Mouse (Mus musculus): Measurements from ENCODE around the gene Tmem104. TPM values are rescaled to one million over a fixed set of nuclear protein-coding genes. Genes with fewer than 3 reads are reported as not detected.

Gene Tmem104
- polyA plus RNA-seq, 1 experiment from 2014 or later, result 7.7 TPM

- no peak for ATAC-seq (replicated peaks; ENCODE audit: insufficient number of reproducible peaks, low FRiP score, low TSS enrichment, low read depth)
Measured at GRCm38 (mm10) chr11:115195933-115196332, 8.6 kb downstream of the Tmem104 start.

GRCm38 (mm10) chr11:115197558-115197957, 10.3 kb downstream of the Tmem104 start:
- Histone ChIP-seq H3K4me2 (ENCODE audit: low read depth, low read length) (no peak overlapping the region), H3K36me3 (replicated peaks; ENCODE audit: control insufficient read depth, insufficient read depth, low read depth, low read length) (no peaks in the 10 kb centered on the region), H3K9me3 (replicated peaks; ENCODE audit: control insufficient read depth, low read length) (no peaks in the 10 kb centered on the region), H3K4me1 (ENCODE audit: control insufficient read depth, insufficient read depth, low read length) (no peaks in the 10 kb centered on the region), H3K27ac (replicated peaks; ENCODE audit: low read depth, low read length) (no peak overlapping the region), H3K9ac (replicated peaks; ENCODE audit: low read length) (no peak overlapping the region), H3K4me3 (ENCODE audit: low read depth, low read length) (no peak overlapping the region), H3K27me3 (ENCODE audit: control insufficient read depth, insufficient read depth, low read length) (no peaks in the 10 kb centered on the region)
- DNase-seq (ENCODE audit: low spot score) (no peak), ATAC-seq (replicated peaks; ENCODE audit: insufficient number of reproducible peaks, low FRiP score, low TSS enrichment, low read depth) (no peak)
- WGBS, result 81% methylated on average over 8 of the region's 8 CpGs

More at GRCm38 (mm10) chr11:115195933-115196332, 8.6 kb downstream of the Tmem104 start:
- no peaks in the 10 kb centered on the region for H3K4me1 ChIP-seq (ENCODE audit: control insufficient read depth, insufficient read depth, low read length)
- no peak overlapping the region for H3K4me2 ChIP-seq (ENCODE audit: low read depth, low read length)
- no peak overlapping the region for H3K4me3 ChIP-seq (ENCODE audit: low read depth, low read length)
- H3K36me3 ChIP-seq (replicated peaks; ENCODE audit: control insufficient read depth, insufficient read depth, low read depth, low read length), result no peaks in the 10 kb centered on the region
- H3K27me3 ChIP-seq (ENCODE audit: control insufficient read depth, insufficient read depth, low read length), result no peaks in the 10 kb centered on the region
- H3K9me3 ChIP-seq (replicated peaks; ENCODE audit: control insufficient read depth, low read length), result no peaks in the 10 kb centered on the region
- 87% methylated on average over 5 of the region's 5 CpGs for WGBS
- no peak for DNase-seq (ENCODE audit: low spot score)
- no peak overlapping the region for H3K27ac ChIP-seq (replicated peaks; ENCODE audit: low read depth, low read length)
- no peak overlapping the region for H3K9ac ChIP-seq (replicated peaks; ENCODE audit: low read length)

DNA sequence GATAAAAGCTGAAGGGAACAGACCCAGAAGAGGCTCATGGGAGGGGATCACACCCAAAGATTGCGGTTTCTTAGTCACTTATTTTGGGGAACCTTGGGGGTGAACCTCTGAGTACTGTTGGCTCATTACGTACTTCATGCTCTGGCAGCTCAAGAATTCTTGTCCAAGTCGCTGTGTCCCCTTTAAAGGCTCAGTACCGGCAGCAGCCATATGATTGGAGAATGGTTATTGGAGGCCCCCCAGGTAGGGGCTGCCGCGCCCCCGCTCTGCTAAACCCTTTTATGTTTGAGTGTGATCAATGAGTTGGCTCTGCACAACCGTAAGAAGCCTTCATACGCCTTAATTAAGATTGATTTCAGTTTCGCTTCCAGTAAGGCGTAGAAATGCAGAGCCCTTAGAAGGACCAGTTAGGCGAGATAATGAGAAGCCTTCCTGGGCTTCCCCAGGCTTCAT, 11.7 kb downstream of the Tmem104 start:
- Histone ChIP-seq H3K9me3 (replicated peaks; ENCODE audit: control insufficient read depth, low read length) (no peaks in the 10 kb centered on the region), H3K4me1 (ENCODE audit: control insufficient read depth, insufficient read depth, low read length) (no peaks in the 10 kb centered on the region), H3K4me2 (ENCODE audit: low read depth, low read length) (no peak overlapping the region), H3K36me3 (replicated peaks; ENCODE audit: control insufficient read depth, insufficient read depth, low read depth, low read length) (no peaks in the 10 kb centered on the region), H3K9ac (replicated peaks; ENCODE audit: low read length) (no peak overlapping the region), H3K27ac (replicated peaks; ENCODE audit: low read depth, low read length) (no peak overlapping the region), H3K4me3 (ENCODE audit: low read depth, low read length) (no peak overlapping the region), H3K27me3 (ENCODE audit: control insufficient read depth, insufficient read depth, low read length) (no peaks in the 10 kb centered on the region)
- DNase-seq (ENCODE audit: low spot score) (no peak), ATAC-seq (replicated peaks; ENCODE audit: insufficient number of reproducible peaks, low FRiP score, low TSS enrichment, low read depth) (no peak)
- 76% methylated on average over 12 of the region's 12 CpGs for WGBS

DNA sequence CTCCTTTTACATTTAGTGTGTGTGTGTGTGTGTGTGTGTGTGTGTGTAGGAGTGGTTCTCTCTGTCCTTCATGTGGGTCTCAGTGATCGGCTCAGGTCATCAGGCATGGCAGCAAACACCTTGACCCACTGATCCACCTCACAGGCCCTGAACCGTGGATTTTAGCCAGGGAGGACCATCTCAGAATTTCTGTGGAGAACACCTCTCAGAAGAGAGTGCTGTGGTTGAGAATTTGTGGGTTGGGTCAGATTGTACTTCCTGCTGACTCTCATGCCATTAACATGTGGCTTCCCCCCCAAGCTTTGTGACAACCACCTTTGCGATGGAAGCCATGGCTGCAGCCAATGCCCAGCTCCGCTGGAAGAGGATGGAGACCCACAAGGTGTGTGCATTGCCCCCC, 13.2 kb downstream of the Tmem104 start:
- H3K4me3 ChIP-seq (ENCODE audit: low read depth, low read length), result no peak overlapping the region
- 86% methylated on average over 4 of the region's 4 CpGs for WGBS
- H3K9ac ChIP-seq (replicated peaks; ENCODE audit: low read length), result no peak overlapping the region
- H3K27ac ChIP-seq (replicated peaks; ENCODE audit: low read depth, low read length), result no peak overlapping the region
- no peaks in the 10 kb centered on the region for H3K9me3 ChIP-seq (replicated peaks; ENCODE audit: control insufficient read depth, low read length)
- H3K4me1 ChIP-seq (ENCODE audit: control insufficient read depth, insufficient read depth, low read length), result no peaks in the 10 kb centered on the region
- no peak overlapping the region for H3K4me2 ChIP-seq (ENCODE audit: low read depth, low read length)
- DNase-seq (ENCODE audit: low spot score), result no peak
- H3K36me3 ChIP-seq (replicated peaks; ENCODE audit: control insufficient read depth, insufficient read depth, low read depth, low read length), result no peaks in the 10 kb centered on the region
- no peak for ATAC-seq (replicated peaks; ENCODE audit: insufficient number of reproducible peaks, low FRiP score, low TSS enrichment, low read depth)
- H3K27me3 ChIP-seq (ENCODE audit: control insufficient read depth, insufficient read depth, low read length), result no peaks in the 10 kb centered on the region

DNA sequence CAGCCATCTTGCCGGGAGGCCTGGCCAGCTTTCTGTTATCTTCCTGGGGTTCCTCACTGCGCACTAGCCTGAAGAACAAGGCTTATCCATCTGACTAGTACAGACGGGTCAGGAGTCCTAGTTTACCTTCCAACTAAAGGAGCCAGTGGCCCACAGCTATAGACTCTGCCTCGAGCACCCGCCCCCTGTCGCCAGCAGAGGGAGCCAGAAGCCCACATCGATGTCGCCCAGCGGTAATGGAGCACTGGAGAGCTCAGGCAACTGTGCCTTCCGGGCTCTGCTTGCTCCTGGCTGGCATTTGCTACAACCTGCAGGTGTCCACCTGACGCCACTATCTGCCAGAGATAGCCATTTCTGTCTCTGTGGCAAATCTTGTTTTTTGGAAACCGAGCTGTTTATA, 15.0 kb downstream of the Tmem104 start:
- Histone ChIP-seq H3K4me1 (ENCODE audit: control insufficient read depth, insufficient read depth, low read length) (no peaks in the 10 kb centered on the region), H3K27me3 (ENCODE audit: control insufficient read depth, insufficient read depth, low read length) (no peaks in the 10 kb centered on the region), H3K4me3 (ENCODE audit: low read depth, low read length) (no peak overlapping the region), H3K36me3 (replicated peaks; ENCODE audit: control insufficient read depth, insufficient read depth, low read depth, low read length) (no peaks in the 10 kb centered on the region; the same call in 1 of the 2 replicates), H3K9me3 (replicated peaks; ENCODE audit: control insufficient read depth, low read length) (no peaks in the 10 kb centered on the region), H3K27ac (replicated peaks; ENCODE audit: low read depth, low read length) (no peak overlapping the region), H3K9ac (replicated peaks; ENCODE audit: low read length) (no peak overlapping the region), H3K4me2 (ENCODE audit: low read depth, low read length) (no peak overlapping the region)
- peak; percentile 78; the same call in 1 of the 2 replicates for ATAC-seq (replicated peaks; ENCODE audit: insufficient number of reproducible peaks, low FRiP score, low TSS enrichment, low read depth)
- 16% methylated on average over 12 of the region's 12 CpGs for WGBS
- DNase-seq (ENCODE audit: low spot score), result peak; percentile 85

DNA sequence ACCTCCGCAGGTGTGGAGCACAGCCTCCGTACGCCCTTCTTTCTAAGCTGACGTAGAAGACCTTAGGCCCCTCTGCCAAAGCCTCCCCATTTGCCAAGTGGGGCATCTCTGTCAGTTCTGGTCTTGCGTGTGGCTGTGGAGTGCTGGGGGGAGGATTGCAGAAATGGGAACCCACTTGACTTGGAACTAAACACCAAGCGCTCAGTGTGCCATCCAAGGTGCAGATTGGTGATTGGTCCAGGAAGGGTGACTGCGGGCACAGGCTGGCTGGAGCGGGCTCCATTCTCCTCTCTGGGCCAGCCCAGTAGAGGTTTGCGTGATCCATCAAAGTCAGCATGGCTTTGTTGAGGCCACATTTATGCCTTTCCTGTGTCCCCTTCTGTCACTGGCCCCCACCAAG, 15.5 kb downstream of the Tmem104 start:
- Histone ChIP-seq H3K27me3 (ENCODE audit: control insufficient read depth, insufficient read depth, low read length) (no peaks in the 10 kb centered on the region), H3K36me3 (replicated peaks; ENCODE audit: control insufficient read depth, insufficient read depth, low read depth, low read length) (no peaks in the 10 kb centered on the region; the same call in 1 of the 2 replicates), H3K9ac (replicated peaks; ENCODE audit: low read length) (no peak overlapping the region), H3K4me3 (ENCODE audit: low read depth, low read length) (no peak overlapping the region), H3K27ac (replicated peaks; ENCODE audit: low read depth, low read length) (no peak overlapping the region), H3K9me3 (replicated peaks; ENCODE audit: control insufficient read depth, low read length) (no peaks in the 10 kb centered on the region), H3K4me1 (ENCODE audit: control insufficient read depth, insufficient read depth, low read length) (no peaks in the 10 kb centered on the region), H3K4me2 (ENCODE audit: low read depth, low read length) (no peak overlapping the region)
- ATAC-seq (replicated peaks; ENCODE audit: insufficient number of reproducible peaks, low FRiP score, low TSS enrichment, low read depth) (no peak), DNase-seq (ENCODE audit: low spot score) (no peak)
- WGBS, result 94% methylated on average over 9 of the region's 9 CpGs

- no peak for DNase-seq (ENCODE audit: low spot score)
- WGBS, result 84% methylated on average over 12 of the region's 12 CpGs
- no peak overlapping the region for H3K27ac ChIP-seq (replicated peaks; ENCODE audit: low read depth, low read length)
- ATAC-seq (replicated peaks; ENCODE audit: insufficient number of reproducible peaks, low FRiP score, low TSS enrichment, low read depth), result no peak
- no peaks in the 10 kb centered on the region for H3K9me3 ChIP-seq (replicated peaks; ENCODE audit: control insufficient read depth, low read length)
- H3K4me1 ChIP-seq (ENCODE audit: control insufficient read depth, insufficient read depth, low read length), result no peaks in the 10 kb centered on the region
- H3K4me3 ChIP-seq (ENCODE audit: low read depth, low read length), result no peak overlapping the region
- no peaks in the 10 kb centered on the region; the same call in 1 of the 2 replicates for H3K36me3 ChIP-seq (replicated peaks; ENCODE audit: control insufficient read depth, insufficient read depth, low read depth, low read length)
- H3K9ac ChIP-seq (replicated peaks; ENCODE audit: low read length), result no peak overlapping the region
- no peaks in the 10 kb centered on the region for H3K27me3 ChIP-seq (ENCODE audit: control insufficient read depth, insufficient read depth, low read length)
- H3K4me2 ChIP-seq (ENCODE audit: low read depth, low read length), result no peak overlapping the region
Measured at GRCm38 (mm10) chr11:115208126-115208525, 20.8 kb downstream of the Tmem104 start.

- ATAC-seq (replicated peaks; ENCODE audit: insufficient number of reproducible peaks, low FRiP score, low TSS enrichment, low read depth) (no peak), DNase-seq (ENCODE audit: low spot score) (no peak)
- WGBS, result 75% methylated on average over 25 of the region's 25 CpGs
- H3K9me3 ChIP-seq (replicated peaks; ENCODE audit: control insufficient read depth, low read length), result no peaks in the 10 kb centered on the region
- H3K27me3 ChIP-seq (ENCODE audit: control insufficient read depth, insufficient read depth, low read length), result no peaks in the 10 kb centered on the region
- H3K4me1 ChIP-seq (ENCODE audit: control insufficient read depth, insufficient read depth, low read length), result no peaks in the 10 kb centered on the region
- H3K4me2 ChIP-seq (ENCODE audit: low read depth, low read length), result no peak overlapping the region
- no peaks in the 10 kb centered on the region; the same call in 1 of the 2 replicates for H3K36me3 ChIP-seq (replicated peaks; ENCODE audit: control insufficient read depth, insufficient read depth, low read depth, low read length)
- H3K4me3 ChIP-seq (ENCODE audit: low read depth, low read length), result no peak overlapping the region
- no peak overlapping the region for H3K9ac ChIP-seq (replicated peaks; ENCODE audit: low read length)
- H3K27ac ChIP-seq (replicated peaks; ENCODE audit: low read depth, low read length), result no peak overlapping the region
Measured at GRCm38 (mm10) chr11:115208776-115209732, 21.8 kb downstream of the Tmem104 start.

Data from embryonic facial prominence, embryonic 11.5 days (tissue).